Mouse (Mus musculus) forebrain, embryonic 12.5 days (tissue): ENCODE results near the gene Ghdc. TPM values are rescaled to one million over a fixed set of nuclear protein-coding genes. Genes with fewer than 3 reads are reported as not detected.

Experiments used
- ATAC-seq: fragments of 200-750 bp; cut with Nextera tagmentation; 2 replicates; pipeline ENCODE4 v1.8.0; 2017; ENCODE audit warnings: moderate TSS enrichment; ENCODE audit not compliant: low FRiP score
- H3K27ac ChIP-seq: fragments of 300-500 bp; sonication (generic); 2 replicates; pipeline ENCODE4 v1.5.1; 2016; ENCODE audit warnings: mild to moderate bottlenecking
- H3K27me3 ChIP-seq: fragments of 300-500 bp; sonication (generic); 2 replicates; pipeline ENCODE4 v1.6.1; 2016; ENCODE audit warnings: mild to moderate bottlenecking
- H3K36me3 ChIP-seq: fragments of 300-500 bp; sonication (generic); replicated peaks from 2 replicates; pipeline ENCODE4 v1.6.1; 2016; ENCODE audit warnings: mild to moderate bottlenecking
- H3K4me1 ChIP-seq: fragments of 300-500 bp; sonication (generic); 2 replicates; pipeline ENCODE4 v1.6.1; 2016
- H3K4me2 ChIP-seq: fragments of 300-500 bp; sonication (generic); 2 replicates; pipeline ENCODE4 v1.6.1; 2016; ENCODE audit warnings: mild to moderate bottlenecking, moderate library complexity
- H3K4me3 ChIP-seq: fragments of 300-500 bp; sonication (generic); replicated peaks from 2 replicates; pipeline ENCODE4 v1.5.1; 2016; ENCODE audit warnings: mild to moderate bottlenecking
- H3K9ac ChIP-seq: fragments of 300-500 bp; sonication (generic); 2 replicates; pipeline ENCODE4 v1.6.1; 2016; ENCODE audit warnings: mild to moderate bottlenecking
- H3K9me3 ChIP-seq: fragments of 300-500 bp; sonication (generic); 2 replicates; pipeline ENCODE4 v1.6.1; 2016
- WGBS: fragments of 180-500 bp; shearing (Covaris S2); methylation state at CpG from one replicate; pipeline ENCODE4 v1.1.7; 2016; 5-methylcytosine and 5-hydroxymethylcytosine counted together
- polyA plus RNA-seq: library from polyadenylated mRNA; unstranded; fragments of >200 nt; fragmentation: Nextera tagmentation; extraction: Ambion mirVana; gene quantifications from 2 replicates; pipeline ENCODE4 v1.2.1, GENCODE M21; 2016

Ghdc gene
- polyA plus RNA-seq, result 3.1 and 3.3 TPM in 2 replicates

DNA sequence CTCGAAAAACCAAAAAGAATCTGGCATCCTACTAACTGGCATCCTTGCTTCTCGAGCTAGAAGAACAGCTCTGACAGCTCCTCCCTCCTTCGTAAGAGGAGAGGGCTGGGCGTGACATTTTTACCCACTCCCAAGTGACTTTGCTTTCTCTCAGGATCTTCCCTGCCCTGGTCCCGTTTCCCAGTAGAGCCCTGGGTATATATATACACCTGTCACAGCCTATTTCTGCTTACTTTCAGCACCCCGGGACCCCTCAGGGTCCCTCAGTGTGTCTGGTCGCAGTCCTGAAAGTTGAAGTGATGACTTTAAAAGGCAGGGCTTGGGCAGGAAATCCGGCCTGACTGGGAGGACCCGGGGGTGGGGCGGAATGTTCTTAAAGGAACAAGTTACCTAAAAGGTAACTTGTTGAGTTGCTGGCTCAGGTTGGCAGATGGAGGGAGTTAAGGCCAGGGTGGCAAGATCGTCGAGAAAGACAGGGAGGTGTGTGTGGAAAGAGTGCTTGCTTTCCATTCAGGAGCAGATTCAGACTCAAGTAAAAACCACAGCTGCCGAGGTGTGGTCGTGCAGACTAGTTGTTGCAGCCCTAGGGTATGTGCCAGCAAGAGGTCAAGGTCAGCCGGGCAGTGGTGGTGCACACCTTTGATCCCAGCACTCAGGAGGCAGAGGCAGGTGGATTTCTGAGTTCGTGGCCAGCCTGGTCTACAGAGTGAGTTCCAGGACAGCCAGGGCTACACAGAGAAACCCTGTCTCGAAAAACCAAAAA lies at the start of gene Ghdc:
Gene Ghdc (minus strand): TSS at position 312 of the 763 bp plus-strand sequence.
- Histone ChIP-seq H3K27ac (no peak within 1 kb of the TSS), H3K4me3 (peak within 1 kb of the TSS; percentile 41), H3K27me3 (no peaks in the 10 kb centered on the region), H3K9ac (peak within 1 kb of the TSS; percentile 47; the same call in 1 of the 2 replicates), H3K4me1 (peaks cover 6% of the 10 kb centered on the region; the same call in 1 of the 2 replicates), H3K4me2 (peak within 1 kb of the TSS; percentile 50), H3K9me3 (no peaks in the 10 kb centered on the region), H3K36me3 (no peaks in the 10 kb centered on the region)
- ATAC-seq, result no peak
- WGBS, result 27% methylated on average over 17 of the region's 17 CpGs

DNA sequence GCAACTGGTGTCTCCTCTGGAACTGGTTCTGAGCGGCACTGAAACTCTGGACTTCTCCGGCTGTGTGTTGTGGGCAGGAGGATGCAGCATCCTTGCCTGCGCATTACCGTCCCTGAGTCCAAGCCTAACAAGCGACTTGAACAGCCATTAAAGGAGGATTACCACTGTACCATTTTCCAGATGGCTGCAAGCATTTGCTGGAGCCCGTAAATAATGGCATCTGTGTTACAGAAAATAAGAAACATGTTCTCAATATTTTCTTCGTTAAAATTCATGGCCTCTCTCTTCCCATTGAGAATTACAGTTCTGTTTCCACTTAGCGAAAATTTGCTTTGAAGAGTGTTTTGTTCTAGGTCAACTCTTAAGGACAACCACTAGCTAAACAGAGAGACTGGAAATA lies 49.3 kb upstream of the Ghdc start:
- 75% methylated on average over 8 of the region's 8 CpGs for WGBS
- H3K36me3 ChIP-seq, result no peaks in the 10 kb centered on the region
- no peak for ATAC-seq
- no peak overlapping the region for H3K9ac ChIP-seq
- H3K9me3 ChIP-seq, result no peaks in the 10 kb centered on the region
- no peak overlapping the region for H3K4me2 ChIP-seq
- no peaks in the 10 kb centered on the region for H3K27me3 ChIP-seq
- H3K4me1 ChIP-seq, result no peaks in the 10 kb centered on the region
- no peak overlapping the region for H3K4me3 ChIP-seq
- H3K27ac ChIP-seq, result no peak overlapping the region

DNA sequence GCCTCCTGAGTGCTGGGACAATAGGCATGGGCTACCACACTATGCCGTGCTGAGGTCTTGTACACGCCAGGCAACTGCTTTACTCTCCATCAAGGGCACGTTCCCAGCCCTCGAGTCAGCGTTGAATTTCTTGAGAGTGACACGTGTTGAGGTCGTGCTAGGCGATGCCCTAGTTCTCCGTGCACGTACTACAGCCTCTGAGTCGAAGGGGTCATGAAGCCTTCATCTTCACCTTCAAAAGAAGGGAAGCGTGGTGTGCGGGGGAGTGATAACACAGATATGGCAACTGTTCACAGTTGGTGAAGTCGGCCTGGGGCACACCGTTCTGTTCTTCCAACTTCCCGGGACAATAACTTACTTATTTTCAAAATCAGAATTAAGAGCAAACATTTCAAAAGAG lies 48.9 kb upstream of the Ghdc start:
- 91% methylated on average over 16 of the region's 16 CpGs for WGBS
- Histone ChIP-seq H3K27me3 (no peaks in the 10 kb centered on the region), H3K4me2 (no peak overlapping the region)

DNA sequence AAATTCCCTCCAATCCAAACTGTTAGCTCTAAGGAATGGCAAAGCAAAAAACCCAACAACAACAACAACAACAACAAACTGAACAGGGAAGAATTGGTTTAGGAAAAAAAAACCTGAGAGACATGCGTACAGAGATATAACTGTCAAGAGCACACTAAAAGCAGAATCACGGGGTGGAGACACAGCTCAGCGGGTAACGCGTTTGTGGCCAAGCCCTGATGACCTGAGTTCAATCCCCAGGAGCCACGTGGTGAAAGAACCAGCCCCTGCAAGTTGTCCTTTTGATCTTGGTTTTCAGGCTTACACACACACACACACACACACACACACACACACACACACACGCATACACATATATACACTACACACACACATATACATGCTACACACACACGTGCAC lies 48.3 kb upstream of the Ghdc start:
- H3K9me3 ChIP-seq, result no peaks in the 10 kb centered on the region
- no peak overlapping the region for H3K9ac ChIP-seq
- no peak for ATAC-seq
- no peaks in the 10 kb centered on the region for H3K36me3 ChIP-seq
- H3K4me1 ChIP-seq, result no peaks in the 10 kb centered on the region
- no peaks in the 10 kb centered on the region for H3K27me3 ChIP-seq
- WGBS, result 92% methylated on average over 8 of the region's 8 CpGs
- H3K27ac ChIP-seq, result no peak overlapping the region
- no peak overlapping the region for H3K4me2 ChIP-seq
- no peak overlapping the region for H3K4me3 ChIP-seq

More for the DNA sequence above, 48.9 kb upstream of the Ghdc start:
- no peak overlapping the region for H3K4me3 ChIP-seq
- H3K27ac ChIP-seq, result no peak overlapping the region
- no peak for ATAC-seq
- H3K36me3 ChIP-seq, result no peaks in the 10 kb centered on the region
- no peaks in the 10 kb centered on the region for H3K9me3 ChIP-seq
- no peak overlapping the region for H3K9ac ChIP-seq
- no peaks in the 10 kb centered on the region for H3K4me1 ChIP-seq

DNA sequence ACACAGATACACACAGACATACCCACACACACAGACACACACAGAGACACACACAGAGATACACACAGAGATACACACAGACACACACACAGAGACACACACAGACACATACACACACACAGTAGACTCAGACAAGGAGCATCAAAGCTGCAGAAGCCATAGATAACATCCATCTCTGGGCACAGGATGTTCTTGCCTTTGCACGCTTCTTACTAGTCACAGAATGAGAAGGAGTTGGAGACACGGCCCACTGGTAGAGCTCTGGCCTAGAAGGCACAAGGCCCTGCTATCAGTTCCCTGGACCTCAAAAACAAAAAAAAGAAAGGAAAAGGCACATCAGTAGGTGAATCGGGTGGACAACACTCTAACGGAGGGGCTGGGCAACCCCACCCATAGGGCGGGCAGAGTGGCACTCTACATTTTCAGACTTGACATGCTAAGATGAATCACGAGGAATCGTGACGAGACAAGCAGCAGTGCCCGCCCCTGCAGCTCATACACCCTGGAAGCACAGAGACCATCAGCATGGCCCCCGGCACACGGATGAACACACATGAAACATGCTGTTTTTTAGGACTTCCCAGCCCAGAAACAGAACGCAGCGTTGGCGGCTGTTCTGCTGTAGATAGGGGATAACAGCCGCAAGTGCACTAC lies 47.7 kb upstream of the Ghdc start:
- ATAC-seq, result no peak
- H3K27me3 ChIP-seq, result no peaks in the 10 kb centered on the region
- H3K27ac ChIP-seq, result no peak overlapping the region
- 92% methylated on average over 15 of the region's 15 CpGs for WGBS
- H3K4me2 ChIP-seq, result no peak overlapping the region
- no peak overlapping the region for H3K4me3 ChIP-seq
- no peaks in the 10 kb centered on the region for H3K4me1 ChIP-seq
- no peaks in the 10 kb centered on the region for H3K36me3 ChIP-seq
- no peaks in the 10 kb centered on the region for H3K9me3 ChIP-seq
- no peak overlapping the region for H3K9ac ChIP-seq

DNA sequence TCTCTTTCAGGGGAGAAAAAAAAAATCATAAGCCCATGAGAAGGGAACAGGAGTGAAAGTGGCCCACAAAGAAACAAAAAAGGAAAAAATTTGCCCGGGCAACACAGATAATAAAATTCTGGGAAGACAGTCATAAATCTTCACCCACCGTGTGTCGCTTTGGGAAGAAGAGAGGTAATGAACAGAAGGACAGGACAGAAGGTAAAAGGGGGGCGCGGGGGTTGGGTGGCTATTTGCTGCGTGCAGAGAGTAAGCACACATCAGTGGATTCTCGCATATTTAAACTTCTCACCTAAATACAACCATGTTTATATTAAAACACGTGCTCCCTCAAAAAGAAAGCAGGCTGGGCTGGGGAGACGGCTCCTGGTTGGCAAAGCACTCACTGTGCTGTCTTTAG lies 46.6 kb upstream of the Ghdc start:
- Histone ChIP-seq H3K36me3 (no peaks in the 10 kb centered on the region), H3K9me3 (no peaks in the 10 kb centered on the region), H3K9ac (no peak overlapping the region), H3K27me3 (no peaks in the 10 kb centered on the region), H3K4me1 (no peaks in the 10 kb centered on the region), H3K4me3 (no peak overlapping the region), H3K27ac (no peak overlapping the region), H3K4me2 (no peak overlapping the region)
- ATAC-seq, result no peak
- 84% methylated on average over 9 of the region's 9 CpGs for WGBS

DNA sequence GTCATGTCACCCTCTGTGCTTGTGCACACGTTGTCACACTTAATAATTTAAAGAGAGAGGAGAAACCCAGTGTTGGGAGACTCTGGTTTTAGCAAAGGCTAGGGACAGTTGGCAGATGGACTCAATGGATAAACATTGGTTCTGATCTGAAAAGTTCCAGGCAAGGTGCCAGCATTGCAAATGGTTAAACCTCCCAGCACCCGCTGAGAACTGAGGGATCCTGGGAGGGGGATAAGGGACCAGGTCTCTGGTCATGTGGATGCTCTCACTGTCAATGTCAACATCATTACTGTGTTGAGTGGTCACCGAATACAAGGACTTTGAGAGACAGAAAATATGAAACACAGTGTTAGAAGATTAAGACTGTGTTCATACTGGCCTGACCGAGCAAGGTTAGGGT lies 46.0 kb upstream of the Ghdc start:
- no peak for ATAC-seq
- Histone ChIP-seq H3K4me3 (no peak overlapping the region), H3K4me1 (no peaks in the 10 kb centered on the region), H3K27ac (no peak overlapping the region), H3K4me2 (no peak overlapping the region), H3K36me3 (no peaks in the 10 kb centered on the region), H3K9me3 (no peaks in the 10 kb centered on the region), H3K9ac (no peak overlapping the region), H3K27me3 (no peaks in the 10 kb centered on the region)
- 87% methylated on average over 4 of the region's 4 CpGs for WGBS

DNA sequence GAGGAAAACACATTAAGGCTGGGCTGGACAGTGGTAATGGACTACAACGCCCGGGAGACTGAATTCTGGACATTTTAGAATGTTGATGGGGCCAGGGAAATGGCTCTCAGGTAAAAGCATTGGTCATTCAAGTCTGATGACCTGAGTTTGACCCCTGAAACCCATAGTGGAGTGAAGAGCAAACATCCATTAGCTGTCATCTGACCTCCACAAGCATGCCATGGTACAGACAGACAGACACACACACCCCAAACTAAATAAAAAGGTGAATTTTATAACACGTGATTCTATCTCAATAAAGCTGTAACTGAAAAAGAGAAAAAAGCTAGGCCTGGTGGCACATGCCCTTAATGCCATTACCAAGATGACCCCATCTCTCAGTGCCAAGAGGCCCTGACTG lies 45.6 kb upstream of the Ghdc start:
- H3K9me3 ChIP-seq, result no peaks in the 10 kb centered on the region
- ATAC-seq, result no peak
- H3K36me3 ChIP-seq, result 0 out of 2 replicates have a peak, but pooled peaks cover 1% of the 10 kb centered on the region
- no peaks in the 10 kb centered on the region for H3K4me1 ChIP-seq
- WGBS, result 94% methylated on average over 3 of the region's 3 CpGs
- H3K4me3 ChIP-seq, result no peak overlapping the region
- no peak overlapping the region for H3K27ac ChIP-seq
- H3K27me3 ChIP-seq, result no peaks in the 10 kb centered on the region
- H3K4me2 ChIP-seq, result no peak overlapping the region
- no peak overlapping the region for H3K9ac ChIP-seq

DNA sequence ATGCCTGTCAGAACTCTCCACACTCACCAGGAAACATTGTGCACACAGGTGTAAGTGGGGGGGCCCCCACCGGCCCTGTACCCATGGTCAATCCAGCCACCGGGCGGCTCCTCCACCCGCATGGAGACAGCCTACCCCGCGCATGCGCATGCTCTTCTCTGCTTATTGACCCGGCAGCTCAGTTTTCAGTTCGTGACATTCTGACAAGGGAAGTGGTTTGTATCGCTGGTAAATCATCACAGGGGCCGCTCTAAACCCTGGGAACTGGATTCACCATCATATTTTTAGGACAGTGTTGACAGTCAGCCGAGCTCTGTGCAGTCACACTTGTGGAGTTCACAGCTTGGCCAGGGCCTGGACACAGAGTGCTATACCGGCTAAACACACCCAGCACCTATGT lies 43.7 kb upstream of the Ghdc start:
- Histone ChIP-seq H3K27me3 (no peaks in the 10 kb centered on the region), H3K36me3 (0 out of 2 replicates have a peak, but pooled peaks cover 2% of the 10 kb centered on the region), H3K9me3 (peaks cover 3% of the 10 kb centered on the region; the same call in 1 of the 2 replicates), H3K9ac (no peak overlapping the region), H3K4me2 (no peak overlapping the region), H3K27ac (no peak overlapping the region), H3K4me3 (no peak overlapping the region), H3K4me1 (no peaks in the 10 kb centered on the region)
- WGBS, result 74% methylated on average over 13 of the region's 13 CpGs
- ATAC-seq, result no peak

DNA sequence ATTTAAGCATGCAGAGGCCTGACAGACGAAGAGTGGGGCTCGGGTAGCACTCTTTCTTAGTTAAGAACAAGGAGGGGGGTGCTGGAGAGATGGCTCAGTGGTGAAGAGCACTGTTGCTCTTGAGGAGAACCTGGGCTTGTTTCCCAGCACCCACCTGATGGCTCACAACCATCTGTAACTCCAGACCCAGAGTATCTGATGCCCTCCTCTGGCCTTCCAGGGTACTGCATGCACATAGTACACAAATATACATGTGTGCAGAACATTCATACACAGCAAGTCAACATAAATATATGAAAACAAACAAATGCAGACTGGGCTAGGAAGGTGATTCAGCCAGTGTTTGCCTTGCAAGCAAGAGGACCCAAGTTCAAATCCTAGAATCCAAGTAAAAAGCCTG lies 40.4 kb upstream of the Ghdc start:
- Histone ChIP-seq H3K27me3 (no peaks in the 10 kb centered on the region), H3K4me2 (no peak overlapping the region), H3K9me3 (peaks cover 3% of the 10 kb centered on the region; the same call in 1 of the 2 replicates), H3K27ac (no peak overlapping the region; the same call in 1 of the 2 replicates), H3K4me1 (peaks cover 3% of the 10 kb centered on the region; the same call in 1 of the 2 replicates), H3K4me3 (no peak overlapping the region), H3K9ac (no peak overlapping the region), H3K36me3 (0 out of 2 replicates have a peak, but pooled peaks cover 2% of the 10 kb centered on the region)
- WGBS, result 92% methylated on average over 2 of the region's 2 CpGs
- no peak for ATAC-seq

DNA sequence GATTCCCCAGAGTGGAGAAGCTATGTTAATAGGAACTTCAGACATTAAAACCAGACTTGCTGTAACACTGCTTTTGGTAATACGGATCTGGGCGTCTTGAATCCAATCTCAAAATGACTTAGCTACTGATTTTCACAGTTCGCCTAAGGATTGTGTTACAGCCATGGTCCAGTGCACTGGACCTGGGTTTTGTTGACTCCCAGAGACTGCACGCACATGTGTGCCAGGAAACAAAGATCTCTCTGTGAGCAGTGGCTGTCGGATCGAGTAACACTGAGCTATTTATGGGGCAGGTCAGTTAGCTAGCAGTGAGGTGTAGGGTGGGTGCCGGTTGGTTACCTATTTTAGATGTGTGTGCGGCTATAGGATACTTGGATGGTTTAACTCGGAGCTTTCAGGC lies 39.8 kb upstream of the Ghdc start:
- Histone ChIP-seq H3K9me3 (peaks cover 3% of the 10 kb centered on the region; the same call in 1 of the 2 replicates), H3K27ac (no peak overlapping the region), H3K4me2 (no peak overlapping the region), H3K4me1 (peaks cover 3% of the 10 kb centered on the region; the same call in 1 of the 2 replicates), H3K4me3 (no peak overlapping the region), H3K9ac (no peak overlapping the region), H3K36me3 (0 out of 2 replicates have a peak, but pooled peaks cover 2% of the 10 kb centered on the region), H3K27me3 (no peaks in the 10 kb centered on the region)
- ATAC-seq, result no peak
- 87% methylated on average over 9 of the region's 9 CpGs for WGBS

DNA sequence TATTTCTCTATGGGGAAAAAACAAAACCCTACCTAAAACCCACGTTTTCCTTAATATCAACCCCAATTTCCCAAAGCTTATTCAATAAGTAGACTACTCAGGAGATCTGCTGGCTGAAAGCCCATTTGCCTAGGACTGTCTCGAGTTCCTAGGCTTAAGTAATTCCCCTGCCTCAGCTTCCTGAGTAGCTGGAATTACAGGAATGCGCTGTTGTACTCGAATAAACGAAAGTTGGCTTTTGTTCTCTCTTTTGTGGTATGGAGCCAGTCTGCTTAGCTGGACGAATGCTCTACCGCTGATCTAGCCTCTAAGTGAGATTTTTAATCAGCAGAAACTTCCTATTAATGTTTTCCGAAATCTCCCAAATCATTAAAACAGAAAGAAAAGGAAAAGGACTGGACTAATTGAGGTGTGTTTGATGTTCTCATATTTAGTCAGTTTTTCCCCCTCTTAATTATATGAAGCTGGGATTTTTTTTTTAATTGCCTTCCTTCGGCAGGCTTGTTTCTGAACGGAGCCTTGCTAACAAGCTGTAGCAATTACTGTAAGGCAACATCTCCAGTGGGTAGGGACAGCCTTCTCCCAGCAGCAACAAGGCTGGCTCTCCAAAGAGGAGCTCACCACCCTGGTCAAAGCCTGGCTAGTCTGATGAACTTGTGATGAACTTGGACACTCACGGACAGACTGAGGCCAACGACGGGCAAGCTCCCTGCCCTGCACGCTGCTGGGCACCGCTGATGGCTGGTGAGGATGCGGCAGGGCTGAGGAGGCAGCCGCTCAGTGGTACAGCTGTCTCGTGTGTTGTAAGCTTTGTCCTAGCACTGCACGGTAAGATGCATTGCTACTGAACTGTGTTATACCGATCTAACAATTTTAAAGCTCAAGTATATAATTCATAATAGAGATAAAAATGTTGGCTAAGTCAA lies 35.9 kb upstream of the Ghdc start:
- no peak overlapping the region for H3K4me2 ChIP-seq
- H3K27me3 ChIP-seq, result no peaks in the 10 kb centered on the region
- peaks cover 3% of the 10 kb centered on the region; the same call in 1 of the 2 replicates for H3K4me1 ChIP-seq
- H3K36me3 ChIP-seq, result peaks cover 12% of the 10 kb centered on the region
- H3K27ac ChIP-seq, result peak overlapping the region; percentile 65
- no peak overlapping the region for H3K9ac ChIP-seq
- ATAC-seq, result no peak
- H3K9me3 ChIP-seq, result peaks cover 3% of the 10 kb centered on the region; the same call in 1 of the 2 replicates
- H3K4me3 ChIP-seq, result no peak overlapping the region
- 57% methylated on average over 20 of the region's 20 CpGs for WGBS
